Mouse (Mus musculus): Measurements from ENCODE around the gene Rsph4a. TPM values are rescaled to one million over a fixed set of nuclear protein-coding genes. Genes with fewer than 3 reads are reported as not detected.
"Not testable (repeated sequence)": the region's sequence is repeated elsewhere in the genome, so short reads cannot be mapped to it uniquely, and the experiment has no call there.

Gene Rsph4a
- under 1 TPM in 1 of 2 experiments, not detected in 1; 0.36 TPM for total RNA-seq (2021)
- long read RNA-seq, experiment 1: 0 reads
- long read RNA-seq, experiment 2: 0 reads

- DNase-seq (ENCODE audit: low spot score in 2 of 2): peak; percentile 27 to 31
Observed at GRCm38 (mm10) chr10:33904530-33905481, at the start of gene Rsph4a. Gene Rsph4a, plus strand, starts transcription at chr10:33905111.

GRCm38 (mm10) chr10:33857421-33857820, 47.5 kb upstream of the Rsph4a start, which contains the start of gene Sult3a1:
Gene Sult3a1, plus strand, starts transcription at chr10:33857721.
- no peak for DNase-seq (ENCODE audit: low spot score in 2 of 2)

- no peak for DNase-seq (ENCODE audit: low spot score in 2 of 2)
Observed at GRCm38 (mm10) chr10:33865994-33866393, 38.9 kb upstream of the Rsph4a start.

GRCm38 (mm10) chr10:33870441-33870840, 34.5 kb upstream of the Rsph4a start:
- no peak for DNase-seq (ENCODE audit: low spot score in 2 of 2)

GRCm38 (mm10) chr10:33872672-33873398, 32.1 kb upstream of the Rsph4a start:
- DNase-seq (ENCODE audit: low spot score in 2 of 2): no peak

GRCm38 (mm10) chr10:33882411-33882810, 22.5 kb upstream of the Rsph4a start:
- DNase-seq (ENCODE audit: low spot score in 2 of 2): not testable (repeated sequence)

- not testable (repeated sequence) for DNase-seq (ENCODE audit: low spot score in 2 of 2)
Observed at GRCm38 (mm10) chr10:33901520-33901919, 3.4 kb upstream of the Rsph4a start.

GRCm38 (mm10) chr10:33905489-33905888, 578 bp downstream of the Rsph4a start:
- DNase-seq (ENCODE audit: low spot score in 2 of 2): no peak

- DNase-seq (ENCODE audit: low spot score in 2 of 2): no peak
Observed at GRCm38 (mm10) chr10:33940702-33941101, 35.8 kb downstream of the Rsph4a start.

- DNase-seq (ENCODE audit: low spot score in 2 of 2): no peak
Observed at GRCm38 (mm10) chr10:33945390-33945789, 40.5 kb downstream of the Rsph4a start.

- DNase-seq (ENCODE audit: low spot score in 2 of 2): no peak
Observed at GRCm38 (mm10) chr10:33946336-33946735, 41.4 kb downstream of the Rsph4a start.

- DNase-seq (ENCODE audit: low spot score in 2 of 2): peak; percentile 73
Observed at GRCm38 (mm10) chr10:33950803-33951583, 46.1 kb downstream of the Rsph4a start, which contains the start of gene Zup1. Gene Zup1, minus strand, starts transcription at chr10:33951269.

GRCm38 (mm10) chr10:33952509-33952908, 47.6 kb downstream of the Rsph4a start:
- no peak for DNase-seq (ENCODE audit: low spot score in 2 of 2)

Other genes starting within 250 kb of the Rsph4a start
- not detected for gene Sult3a2, start 118.4 kb upstream of the Rsph4a start, total RNA-seq (2021)
- under 1 TPM in 1 of 2 experiments, not detected in 1; 0.40 TPM for gene Sult3a1, start 47.4 kb upstream of the Rsph4a start, total RNA-seq (2021)
- 10 to 100 TPM; 13.3 to 13.7 TPM for gene Zup1, start 46.2 kb downstream of the Rsph4a start, total RNA-seq (2021)
- 100 to 1,000 TPM in 1 of 2 experiments, 10 to 100 TPM in 1; 88.4 to 101 TPM for gene Rwdd1, start 114.5 kb downstream of the Rsph4a start, total RNA-seq (2021)
- not detected for gene Trappc3l, start 132.5 kb downstream of the Rsph4a start, total RNA-seq (2021)
- not detected for gene Calhm4, start 139.2 kb downstream of the Rsph4a start, total RNA-seq (2021)
- gene Calhm5, start 191.4 kb downstream of the Rsph4a start, total RNA-seq (2021): under 1 TPM; 0.32 to 0.33 TPM
- gene Calhm6, start 222.9 kb downstream of the Rsph4a start, total RNA-seq (2021): under 1 TPM; 0.45 to 0.56 TPM

All from adrenal gland, adult 18-20 months (tissue).